Mouse (Mus musculus) activated CD4-positive, CD25-positive, alpha-beta regulatory T cell, adult 9 weeks (primary cell): ENCODE results near the gene Ap1m1. TPM values are rescaled to one million over a fixed set of nuclear protein-coding genes. Genes with fewer than 3 reads are reported as not detected.

Experiments
- polyA plus RNA-seq: library from polyadenylated mRNA; unstranded; fragments of 100-300 nt; shearing (Covaris generic); gene quantifications from one replicate; pipeline ENCODE4 v1.2.1, GENCODE M21; 2017

Ap1m1 gene
- polyA plus RNA-seq, result 180 TPM

GRCm38 (mm10) chr8:72239499-72240402 lies at the start of gene Ap1m1:
Gene Ap1m1, plus strand, starts transcription at chr8:72240018.

GRCm38 (mm10) chr8:72212751-72213150 lies 27.1 kb upstream of the Ap1m1 start, which contains the start of gene Cib3:
Gene Cib3, minus strand, starts transcription at chr8:72212837.

GRCm38 (mm10) chr8:72213536-72213935 lies 26.3 kb upstream of the Ap1m1 start, which contains the start of gene Gm11034:
Gene Gm11034, minus strand, starts transcription at chr8:72213636.

DNA sequence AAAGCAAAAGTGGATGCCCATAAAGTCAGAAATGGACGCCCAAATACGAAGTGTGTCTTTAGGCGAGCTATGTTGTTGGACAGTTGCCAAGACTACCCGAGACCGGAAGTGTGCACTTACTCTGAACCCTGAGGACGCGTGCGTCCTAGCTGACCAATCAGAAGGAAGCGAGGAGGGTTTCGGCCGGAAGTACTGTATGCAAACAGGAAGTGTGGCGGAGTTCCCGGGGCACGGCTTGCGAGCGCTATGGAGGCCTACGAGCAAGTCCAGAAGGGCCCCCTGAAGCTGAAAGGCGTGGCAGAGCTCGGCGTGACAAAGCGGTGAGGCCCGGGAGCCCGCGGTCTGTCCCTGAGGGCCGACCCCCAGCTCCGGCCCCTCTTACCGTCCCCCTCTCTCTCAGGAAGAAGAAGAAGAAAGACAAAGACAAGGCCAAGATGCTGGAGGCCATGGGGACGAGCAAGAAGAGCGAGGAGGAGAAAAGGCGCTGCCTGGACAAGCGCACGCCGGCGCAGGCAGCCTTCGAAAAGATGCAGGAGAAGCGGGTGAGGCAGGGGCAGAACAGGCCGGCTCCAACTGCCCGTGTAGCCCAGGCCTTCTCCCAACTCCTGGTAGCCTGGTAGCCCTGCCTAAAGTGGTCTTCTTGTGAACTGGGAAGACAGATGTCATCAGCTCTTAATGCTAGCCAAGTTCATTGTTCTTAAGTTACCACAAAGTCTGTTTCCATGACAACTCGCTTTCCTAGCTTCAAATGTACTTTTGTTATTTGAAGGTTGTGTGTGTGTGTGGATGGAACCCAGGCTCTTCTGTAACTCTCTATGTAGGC lies 20.1 kb upstream of the Ap1m1 start, which contains the start of gene Fam32a:
Gene Fam32a, plus strand, starts transcription at position 190 of the 823 bp plus-strand sequence.

DNA sequence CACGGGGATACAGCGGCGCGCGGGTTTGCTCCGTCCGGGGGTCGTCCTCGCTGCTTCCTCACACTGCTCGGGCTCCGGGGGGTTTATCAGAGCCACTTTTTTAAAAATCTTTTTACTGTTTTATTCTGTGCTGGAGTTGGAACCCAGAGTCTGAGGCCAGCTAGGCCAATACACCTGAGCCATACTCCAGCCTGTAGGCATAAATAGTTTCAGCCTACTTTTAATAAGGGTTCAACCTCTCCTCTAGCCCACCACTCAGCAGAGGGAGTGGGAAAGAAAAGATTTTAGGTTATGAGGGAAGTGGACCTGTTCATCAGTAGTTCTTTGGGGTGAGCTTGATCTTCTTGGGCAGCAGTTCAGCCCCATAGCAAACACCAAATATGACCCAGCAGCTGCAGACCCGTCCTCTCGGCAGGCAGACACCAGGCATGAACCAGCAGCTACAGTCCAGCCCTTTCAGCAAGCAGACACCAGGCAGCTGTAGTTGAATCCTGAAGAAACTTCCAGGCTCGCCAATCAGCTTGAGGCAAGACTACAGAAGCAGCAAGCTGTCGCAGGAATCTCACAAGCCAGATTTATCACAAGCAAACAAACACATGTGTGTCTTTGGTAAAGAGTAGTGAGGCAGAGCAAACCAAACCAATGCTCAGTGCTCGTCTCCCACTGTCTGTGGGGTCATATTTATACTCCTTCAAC lies 65.5 kb downstream of the Ap1m1 start, which contains the start of gene Gm10282:
Gene Gm10282, minus strand, starts transcription at position 51 of the 696 bp plus-strand sequence.

Other genes with a start within 250 kb of the Ap1m1 start
- 0.87 TPM for gene Cyp4f18, start 230.4 kb upstream of the Ap1m1 start, polyA plus RNA-seq
- 0.20 TPM for gene Olfr372, start 198.8 kb upstream of the Ap1m1 start, polyA plus RNA-seq
- 0.24 TPM for gene Olfr373, start 156.8 kb upstream of the Ap1m1 start, polyA plus RNA-seq
- gene Olfr374, start 133.0 kb upstream of the Ap1m1 start, polyA plus RNA-seq, result 0.22 TPM
- gene Tpm4, start 105.0 kb upstream of the Ap1m1 start, polyA plus RNA-seq, result 367 TPM
- gene Rab8a, start 78.8 kb upstream of the Ap1m1 start, polyA plus RNA-seq, result 220 TPM
- gene Hsh2d, start 50.4 kb upstream of the Ap1m1 start, polyA plus RNA-seq, result 31.6 TPM
- not detected for gene Cib3, start 27.2 kb upstream of the Ap1m1 start, polyA plus RNA-seq
- gene Gm11034, start 26.4 kb upstream of the Ap1m1 start, polyA plus RNA-seq, result not detected
- 126 TPM for gene Fam32a, start 20.3 kb upstream of the Ap1m1 start, polyA plus RNA-seq
- gene Gm10282, start 65.2 kb downstream of the Ap1m1 start, polyA plus RNA-seq, result 6.2 TPM
- 12.4 TPM for gene Klf2, start 79.0 kb downstream of the Ap1m1 start, polyA plus RNA-seq
- gene Eps15l1, start 181.4 kb downstream of the Ap1m1 start, polyA plus RNA-seq, result 55.5 TPM
- gene Calr3, start 203.9 kb downstream of the Ap1m1 start, polyA plus RNA-seq, result 0.35 TPM
- 9.6 TPM for gene 1700030K09Rik, start 203.9 kb downstream of the Ap1m1 start, polyA plus RNA-seq
- 119 TPM for gene Cherp, start 235.2 kb downstream of the Ap1m1 start, polyA plus RNA-seq